ENCODE assay signal across 34 mouse cellular contexts in genomic region chr13:99037131-99037530, GRCm38 (mm10). TPM values are rescaled to one million over a fixed set of nuclear protein-coding genes. Genes with fewer than 3 reads are reported as not detected.
A peak's percentile ranks its signal among the peaks of the same experiment; 100 is the strongest.
DNase-seq lines count a peak whose midpoint lies in the region; ATAC-seq lines count a peak whose summit lies in the region.
"Had no signal": no experiment of that assay in that cellular context is flagged by ENCODE, and none has a peak within 500 bp of the region (broad histone marks: within the 10 kb centered on the region; RNA-seq: fewer than 3 reads in every experiment).

No protein-coding gene starts in this region.

- H3K27ac ChIP-seq in heart, embryonic 12.5 days (ENCODE audit: poor library complexity, severe bottlenecking): no peak overlapping the region
- H3K27ac ChIP-seq in heart, embryonic 10.5 days: no peak overlapping the region
- no peak overlapping the region for H3K27ac ChIP-seq in liver, embryonic 13.5 days
- no peak overlapping the region for H3K27ac ChIP-seq in liver, embryonic 11.5 days (ENCODE audit: low read depth, low read length)
- H3K27ac ChIP-seq: forebrain, embryonic 10.5 days; forebrain, embryonic 13.5 days; hindbrain, embryonic 12.5 days; hindbrain, embryonic 15.5 days had no signal

- H3K27me3 ChIP-seq in heart, embryonic 12.5 days (replicated peaks): 0 out of 2 replicates have a peak, but pooled peaks cover 3% of the 10 kb centered on the region
- no peaks in the 10 kb centered on the region for H3K27me3 ChIP-seq in heart, embryonic 10.5 days (ENCODE audit: insufficient read depth, poor library complexity, severe bottlenecking)
- H3K27me3 ChIP-seq in liver, embryonic 13.5 days: peaks cover 12% of the 10 kb centered on the region; the same call in 1 of the 2 replicates
- no peaks in the 10 kb centered on the region for H3K27me3 ChIP-seq in liver, embryonic 11.5 days (replicated peaks; ENCODE audit: control insufficient read depth, insufficient read depth, low read length)
- H3K27me3 ChIP-seq: forebrain, embryonic 13.5 days; hindbrain, embryonic 15.5 days; Patski had no signal

- H3K4me2 ChIP-seq in heart, embryonic 12.5 days: no peak overlapping the region
- H3K4me2 ChIP-seq in liver, embryonic 13.5 days: no peak overlapping the region
- no peak overlapping the region for H3K4me2 ChIP-seq in liver, embryonic 11.5 days
- H3K4me2 ChIP-seq: forebrain, embryonic 13.5 days; hindbrain, embryonic 12.5 days; hindbrain, embryonic 15.5 days had no signal

- DNase-seq in heart, embryonic 10.5 days (ENCODE audit: low spot score): no peak
- DNase-seq in liver, embryonic 13.5 days: no peak
- no peak for DNase-seq in liver, embryonic 11.5 days (ENCODE audit: low spot score)
- DNase-seq in 416B (ENCODE audit: low read depth) (peak; percentile 36), ES-CJ7 (ENCODE audit: low read depth, low spot score) (peak; percentile 84)
- DNase-seq in adrenal gland, adult 18-20 months (ENCODE audit: low spot score in 2 of 2): no peak
- no peak for DNase-seq in retina, embryonic 14.5 days (ENCODE audit: low spot score)
- DNase-seq: adrenal gland, postnatal 10 days; adrenal gland, postnatal 36 days; cerebellum, adult 18-20 months; cerebellum, adult 9-10 months; cerebellum, postnatal 14 days; gastrocnemius, postnatal 10 days; gastrocnemius, postnatal 36 days had no signal

- peaks cover 7% of the 10 kb centered on the region; the same call in 1 of the 2 replicates for H3K9me3 ChIP-seq in heart, embryonic 12.5 days (replicated peaks)
- no peaks in the 10 kb centered on the region for H3K9me3 ChIP-seq in heart, embryonic 10.5 days
- no peaks in the 10 kb centered on the region for H3K9me3 ChIP-seq in liver, embryonic 13.5 days (replicated peaks)
- no peaks in the 10 kb centered on the region for H3K9me3 ChIP-seq in liver, embryonic 11.5 days (ENCODE audit: control insufficient read depth, low read length)
- H3K9me3 ChIP-seq: forebrain, embryonic 10.5 days; G1E; hindbrain, embryonic 12.5 days; hindbrain, embryonic 15.5 days had no signal

- 85% methylated on average over 4 of the region's 4 CpGs for WGBS in heart, embryonic 12.5 days
- 84% methylated on average over 4 of the region's 4 CpGs for WGBS in heart, embryonic 10.5 days
- WGBS in liver, embryonic 13.5 days (ENCODE audit: insufficient replicate concordance): 64% methylated on average over 4 of the region's 4 CpGs
- WGBS in liver, embryonic 11.5 days: 82% methylated on average over 4 of the region's 4 CpGs

- no peak overlapping the region for H3K4me3 ChIP-seq in heart, embryonic 12.5 days
- no peak overlapping the region for H3K4me3 ChIP-seq in heart, embryonic 10.5 days
- no peak overlapping the region for H3K4me3 ChIP-seq in liver, embryonic 13.5 days (replicated peaks)
- no peak overlapping the region for H3K4me3 ChIP-seq in liver, embryonic 11.5 days (ENCODE audit: low read depth, low read length)
- H3K4me3 ChIP-seq: forebrain, embryonic 10.5 days; forebrain, embryonic 13.5 days; hindbrain, embryonic 12.5 days; hindbrain, embryonic 15.5 days had no signal

- H3K9ac ChIP-seq in heart, embryonic 12.5 days: no peak overlapping the region
- H3K9ac ChIP-seq in liver, embryonic 13.5 days: no peak overlapping the region
- H3K9ac ChIP-seq in liver, embryonic 11.5 days (ENCODE audit: low read depth, low read length): no peak overlapping the region
- H3K9ac ChIP-seq: forebrain, embryonic 13.5 days; hindbrain, embryonic 12.5 days; hindbrain, embryonic 15.5 days had no signal

- H3K36me3 ChIP-seq in heart, embryonic 12.5 days: no peaks in the 10 kb centered on the region
- no peaks in the 10 kb centered on the region for H3K36me3 ChIP-seq in heart, embryonic 10.5 days
- no peaks in the 10 kb centered on the region for H3K36me3 ChIP-seq in liver, embryonic 13.5 days
- H3K36me3 ChIP-seq in liver, embryonic 11.5 days (ENCODE audit: control insufficient read depth, insufficient read depth, low read length): no peaks in the 10 kb centered on the region
- H3K36me3 ChIP-seq: forebrain, embryonic 10.5 days; G1E; hindbrain, embryonic 12.5 days; hindbrain, embryonic 15.5 days had no signal

- ATAC-seq in heart, embryonic 12.5 days (ENCODE audit: insufficient number of reproducible peaks, low FRiP score): peak; percentile 27; the same call in 1 of the 2 replicates
- 0 out of 2 replicates have a peak, but pooled peaks have one; percentile 27 for ATAC-seq in liver, embryonic 13.5 days (ENCODE audit: low read depth)
- no peak for ATAC-seq in liver, embryonic 11.5 days (replicated peaks; ENCODE audit: low FRiP score)
- ATAC-seq: activated CD4-positive, CD25-positive, alpha-beta regulatory T cell, adult 4 months; CD4-positive, CD25-positive, alpha-beta regulatory T cell, adult 4 months; forebrain, embryonic 13.5 days; forebrain, embryonic 16.5 days; Patski had no signal

- H3K4me1 ChIP-seq in heart, embryonic 12.5 days (replicated peaks): peaks cover 21% of the 10 kb centered on the region
- H3K4me1 ChIP-seq in heart, embryonic 10.5 days: peaks cover 24% of the 10 kb centered on the region
- H3K4me1 ChIP-seq in liver, embryonic 13.5 days (replicated peaks): 0 out of 2 replicates have a peak, but pooled peaks cover 3% of the 10 kb centered on the region
- no peaks in the 10 kb centered on the region for H3K4me1 ChIP-seq in liver, embryonic 11.5 days (replicated peaks; ENCODE audit: control insufficient read depth, insufficient read depth, low read length)

RNA-seq across cellular contexts. Expression of gene 1700024P04Rik, which starts 52.8 kb away (rescaled TPM):
- not detected in 2 replicates for polyA plus RNA-seq in heart, embryonic 12.5 days (2016; fragmentation: Nextera tagmentation; extraction: Ambion mirVana)
- polyA plus RNA-seq in heart, embryonic 10.5 days (2016; fragmentation: Nextera tagmentation; extraction: Ambion mirVana): not detected in 2 replicates
- not detected in 2 replicates for polyA plus RNA-seq in liver, embryonic 13.5 days (2015; fragmentation: Nextera tagmentation; extraction: Ambion mirVana)
- polyA plus RNA-seq in liver, embryonic 11.5 days (2014; fragmentation: Nextera tagmentation; extraction: Ambion mirVana): not detected in 2 replicates
- not detected for total RNA-seq in adrenal gland, adult 18-20 months (2021)
- total RNA-seq: adrenal gland, postnatal 10 days; adrenal gland, postnatal 36 days; G1E; gastrocnemius, adult 18-20 months; gastrocnemius, postnatal 10 days; gastrocnemius, postnatal 36 days; granulocyte monocyte progenitor cell, adult 5-6 weeks; heart, postnatal 25 days; hematopoietic stem cell, adult 5-6 weeks had no signal
- polyA plus RNA-seq: activated CD4-positive, CD25-positive, alpha-beta regulatory T cell, adult 4 months; C2C12; CD4-positive, CD25-positive, alpha-beta regulatory T cell, adult 4 months; embryonic facial prominence, embryonic 11.5 days; embryonic facial prominence, embryonic 14.5 days; forebrain, embryonic 10.5 days; forebrain, embryonic 13.5 days; forebrain, embryonic 16.5 days; G1E; heart, embryonic 14.5 days; heart, postnatal 0 days; hindbrain, embryonic 12.5 days; hindbrain, embryonic 15.5 days; intestine, embryonic 14.5 days; Patski had no signal

Comparison
In these comparisons a context has a peak if more than half of its experiments do, and no peak if none do; other contexts are left out.
1. DNase-seq: peak in 416B (single experiment) and ES-CJ7 (single experiment); none in heart, embryonic 10.5 days (single experiment), liver, embryonic 13.5 days (single experiment), liver, embryonic 11.5 days (single experiment), adrenal gland, adult 18-20 months (0 of 2) and retina, embryonic 14.5 days (single experiment).